Mouse (Mus musculus) left cerebral cortex, postnatal 10 days (tissue): ENCODE data around the gene Ano9. TPM values are rescaled to one million over a fixed set of nuclear protein-coding genes. Genes with fewer than 3 reads are reported as not detected.
A peak's percentile ranks its signal among the peaks of the same experiment; 100 is the strongest.

Source experiments
- DNase-seq, 2 experiments: peaks; one replicate each; pipeline ENCODE4 v3.0.0; 2021 to 2022; ENCODE audit warnings: low spot score in 2 of 2, mixed read lengths in 1 of 2; ENCODE audit errors: extremely low spot score in 1 of 2
- intact Hi-C: fragments of 180-260 bp; cut with DNase I; formaldehyde crosslinking; loops from one replicate; pipeline ENCODE4 v1.15.1; 2025
- total RNA-seq, 2 experiments: library from RNA; stranded (reverse); gene quantifications; 2 replicates each; pipeline ENCODE4 v1.2.3; 2021

Gene Ano9
- total RNA-seq, 2 experiments from 2014 or later, result not detected

DNA sequence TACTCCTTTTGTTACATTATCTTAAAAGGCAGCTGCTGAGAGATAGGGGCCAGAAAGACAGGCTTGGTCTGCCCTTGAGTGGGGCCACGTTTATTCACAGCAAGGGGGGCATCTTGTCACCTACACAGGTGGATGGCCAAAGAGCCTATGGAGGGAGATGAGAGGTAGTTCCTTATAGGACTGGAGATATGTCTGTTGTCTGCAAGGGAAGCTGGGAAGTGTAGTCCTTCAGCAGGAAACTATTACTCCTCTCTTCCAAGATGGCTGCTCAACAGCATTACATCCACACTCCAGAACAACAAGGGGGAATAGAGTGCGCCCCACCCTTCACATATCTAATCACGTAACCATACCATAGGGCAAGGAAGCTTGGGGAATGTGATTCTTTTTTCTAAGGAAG lies 1.9 kb upstream of the Ano9 start:
- intact Hi-C loops, result no loop called here
- DNase-seq, result no peak

GRCm38 (mm10) chr7:141115874-141116273 lies 1.7 kb downstream of the Ano9 start:
- no peak for DNase-seq
- intact Hi-C loops, result no loop called here

DNA sequence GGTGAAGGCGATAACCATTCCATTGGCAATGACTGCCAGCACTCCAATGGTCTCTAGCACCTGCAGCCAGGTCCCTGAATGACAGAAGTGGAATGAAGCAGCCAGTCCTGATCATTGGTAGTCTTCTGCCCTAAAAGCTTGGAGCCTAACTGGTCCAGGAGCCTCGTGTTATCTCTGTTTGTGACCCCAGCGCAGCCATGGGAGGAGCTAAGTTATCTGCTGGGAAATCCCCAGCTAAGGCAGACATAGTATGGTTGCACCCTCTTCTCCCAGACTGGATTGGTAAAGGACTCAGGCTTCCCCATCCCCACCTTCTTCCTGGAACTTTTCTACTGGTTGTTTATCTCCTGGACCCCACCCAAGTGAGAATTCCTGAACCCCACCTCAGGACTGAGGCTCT lies 14.4 kb downstream of the Ano9 start:
- DNase-seq, result no peak
- intact Hi-C loops, result no loop called here

DNA sequence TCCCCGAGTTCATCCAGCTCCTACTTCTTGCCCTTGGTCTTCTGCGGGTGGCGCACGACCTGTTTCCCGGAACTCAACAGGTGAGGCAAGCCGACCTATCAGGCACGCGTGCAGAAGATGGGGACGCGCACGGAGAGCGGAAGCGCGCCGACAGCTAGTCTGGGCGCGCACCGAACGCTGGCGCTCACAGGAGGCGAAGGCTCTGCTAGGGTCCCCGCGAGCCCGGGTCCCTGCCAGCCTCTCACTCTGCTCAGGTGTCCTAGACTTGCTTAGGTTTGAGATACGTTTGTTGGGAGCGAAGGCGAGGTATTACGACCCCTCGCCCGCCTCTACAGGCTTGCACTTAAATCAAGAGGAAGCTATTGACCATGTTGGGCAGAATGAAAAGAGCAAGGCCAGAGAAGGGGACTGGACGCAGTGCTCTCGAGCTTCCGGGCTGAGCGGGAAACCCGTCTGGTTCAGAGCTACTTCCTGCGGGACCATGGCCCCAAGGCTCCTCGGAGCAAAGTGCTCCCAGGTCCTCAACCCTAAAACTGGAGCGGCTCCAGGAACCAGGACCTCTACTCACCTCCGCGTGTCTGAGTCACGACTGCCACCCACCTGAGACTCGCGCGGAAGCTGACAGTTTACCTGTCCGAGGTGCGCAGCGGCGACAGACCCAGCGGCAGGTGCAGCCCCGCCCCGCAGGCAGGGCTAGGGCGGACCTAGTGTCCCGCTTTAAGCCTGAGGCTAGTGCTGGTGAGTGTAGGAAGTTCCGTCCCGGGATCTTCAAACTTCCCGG lies 17.5 kb downstream of the Ano9 start, which contains the start of gene Sigirr:
Sigirr (minus strand) TSS at position 662 of the 781 bp plus-strand sequence.
- intact Hi-C loops, result no loop called here
- peak in 1 of 2 experiments; percentile 57 for DNase-seq

GRCm38 (mm10) chr7:141097177-141097576 lies 20.4 kb downstream of the Ano9 start:
- intact Hi-C loops, result no loop called here

DNA sequence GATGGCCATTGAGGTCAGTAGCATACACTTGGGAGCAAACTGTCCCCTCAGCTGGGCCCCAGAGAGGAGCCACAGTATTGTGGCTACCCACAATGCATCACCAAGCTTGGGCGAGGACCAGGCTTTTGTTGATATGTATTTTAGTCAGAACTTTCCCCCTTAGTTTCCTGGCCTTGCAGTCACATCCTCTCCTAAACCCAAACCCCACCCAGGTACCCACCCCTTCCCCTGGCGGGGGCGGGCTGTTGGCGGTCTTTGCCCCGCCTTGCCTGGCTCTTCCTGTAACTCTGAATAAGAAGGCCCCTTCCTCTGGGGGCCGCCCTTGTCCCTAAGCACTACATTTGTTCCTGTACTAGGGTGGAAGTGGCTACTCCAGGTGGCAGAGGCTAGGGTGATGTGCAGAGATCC lies 21.0 kb downstream of the Ano9 start:
- DNase-seq, result peak in 1 of 2 experiments; percentile 83
- intact Hi-C loops, result no loop called here

More at GRCm38 (mm10) chr7:141097177-141097576, 20.4 kb downstream of the Ano9 start:
- no peak for DNase-seq

DNA sequence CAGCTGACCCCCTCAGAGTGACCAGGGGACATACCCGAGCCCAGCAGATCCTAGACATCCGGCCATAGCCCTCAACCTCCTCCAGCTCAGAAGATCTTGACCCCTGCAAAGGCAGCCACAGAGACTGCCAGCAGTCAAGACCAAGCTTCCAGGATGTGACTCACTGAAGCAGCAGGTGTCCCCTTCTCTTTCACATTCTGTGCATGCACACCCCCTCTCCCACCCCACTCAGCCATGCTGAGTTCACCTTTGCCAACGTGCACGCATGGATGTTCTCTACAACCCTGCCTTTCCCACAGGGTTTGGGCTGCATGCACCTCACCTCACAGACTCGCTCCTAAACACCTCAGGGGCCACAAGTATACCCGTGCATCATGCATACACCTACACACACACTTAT lies 21.6 kb downstream of the Ano9 start:
- no peak for DNase-seq
- intact Hi-C loops, result no loop called here

- intact Hi-C loops, result no loop called here
- no peak for DNase-seq
Measured at GRCm38 (mm10) chr7:141094487-141095205, 23.0 kb downstream of the Ano9 start.

- DNase-seq, result no peak
- intact Hi-C loops, result no loop called here
Measured at GRCm38 (mm10) chr7:141093950-141094349, 23.7 kb downstream of the Ano9 start.

GRCm38 (mm10) chr7:141092051-141092735 lies 25.4 kb downstream of the Ano9 start:
- intact Hi-C loops, result no loop called here
- DNase-seq, result peak in 1 of 2 experiments; percentile 89

GRCm38 (mm10) chr7:141090228-141090627 lies 27.4 kb downstream of the Ano9 start:
- DNase-seq, result no peak
- intact Hi-C loops, result no loop called here

- intact Hi-C loops, result no loop called here
- no peak for DNase-seq
Measured at GRCm38 (mm10) chr7:141088473-141088872, 29.1 kb downstream of the Ano9 start.

DNA sequence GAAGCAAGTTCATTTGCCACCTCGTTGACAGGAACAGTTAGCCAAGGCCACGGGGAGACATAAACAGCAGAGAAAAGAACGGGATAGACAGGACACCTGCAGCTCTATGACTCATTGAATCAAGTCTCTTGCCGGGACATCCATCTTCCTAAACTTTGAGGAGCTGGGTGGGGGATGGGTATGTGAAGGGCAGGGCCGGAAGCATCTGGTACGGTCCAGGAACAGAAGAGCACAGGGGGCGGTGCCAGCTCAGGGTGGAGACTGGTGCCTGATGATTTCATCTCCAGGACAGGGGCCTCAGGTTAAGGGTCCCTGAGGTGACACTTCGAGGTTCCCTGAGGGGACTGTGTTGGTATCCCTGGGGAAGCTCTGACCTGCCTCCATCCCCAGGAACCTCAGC lies 29.7 kb downstream of the Ano9 start:
- intact Hi-C loops, result no loop called here

DNA sequence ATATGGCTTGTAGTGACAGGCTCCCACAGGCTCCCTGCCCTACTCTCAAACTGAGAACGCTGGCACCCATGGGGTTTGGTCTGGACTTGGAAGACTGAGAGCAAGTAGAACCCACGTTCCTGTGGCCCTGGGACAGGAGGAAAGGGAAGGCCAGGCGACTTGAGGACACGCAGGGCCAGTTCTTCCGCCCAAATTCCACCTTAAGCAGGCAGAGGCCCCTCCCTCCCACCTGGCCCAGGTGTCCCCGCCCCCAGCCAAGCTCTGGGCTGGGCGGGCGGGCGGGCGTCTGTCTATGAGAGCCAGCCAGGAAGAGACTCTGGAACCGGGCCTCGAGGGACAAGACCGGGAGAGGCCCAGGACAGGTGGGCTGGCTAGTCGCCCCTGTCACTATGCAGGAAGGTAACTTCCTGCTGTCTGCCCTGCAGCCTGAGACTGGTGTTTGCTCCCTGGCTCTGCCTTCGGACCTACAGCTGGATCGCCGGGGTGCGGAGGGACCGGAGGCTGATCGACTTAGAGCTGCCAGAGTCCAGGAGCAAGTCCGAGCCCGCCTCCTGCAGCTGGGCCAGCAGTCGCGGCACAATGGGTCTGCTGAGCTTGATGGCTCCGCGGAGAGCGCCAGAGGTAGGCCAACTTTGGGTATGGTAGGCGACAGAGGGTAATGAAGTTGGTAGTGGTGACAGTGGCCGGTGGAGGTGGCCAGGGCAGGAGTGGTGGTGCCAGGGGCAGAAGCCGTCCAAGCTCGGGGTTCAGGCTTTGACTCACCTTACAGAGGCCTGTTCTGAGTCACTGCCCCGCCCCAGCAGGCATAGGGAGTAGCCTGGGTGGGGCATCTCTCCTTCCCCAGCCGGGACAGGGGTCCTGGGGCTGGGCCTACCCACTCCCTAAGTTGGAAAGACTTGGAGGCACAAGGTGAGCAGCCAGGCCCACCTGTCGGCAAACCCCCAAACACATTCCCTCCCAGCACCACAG lies 37.8 kb downstream of the Ano9 start:
- intact Hi-C loops, result loop anchor here (5.0 kb wide), 1 partner anchor 33 kb away; no protein-coding TSS in a partner anchor
- DNase-seq, result no peak

More for the DNA sequence above, 29.7 kb downstream of the Ano9 start:
- DNase-seq, result no peak

GRCm38 (mm10) chr7:141078876-141079275 lies 38.7 kb downstream of the Ano9 start:
- no peak for DNase-seq
- intact Hi-C loops, result loop anchor here (5.0 kb wide), 1 partner anchor 33 kb away; no protein-coding TSS in a partner anchor

DNA sequence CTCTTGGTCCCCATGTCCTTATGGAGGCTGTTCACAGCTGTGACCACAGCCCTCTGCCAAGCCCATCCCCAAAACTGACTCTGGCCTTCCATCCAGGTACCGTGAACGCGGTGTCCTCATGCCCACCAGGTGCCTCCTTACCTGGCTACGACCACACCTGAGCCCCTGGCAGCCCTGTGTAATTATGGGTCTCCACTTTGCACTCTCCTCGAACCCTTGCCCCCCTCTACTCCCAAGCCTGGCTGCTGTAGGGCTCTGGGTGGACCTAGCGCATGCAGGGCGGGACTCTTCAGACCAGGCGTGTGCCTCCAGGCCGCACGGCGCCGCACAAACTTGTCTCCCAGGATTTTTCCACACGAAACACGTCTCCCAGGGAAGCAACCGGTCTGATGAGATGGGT lies 39.8 kb downstream of the Ano9 start, which contains the start of gene Pkp3:
Pkp3 (plus strand) TSS at position 378 of the 400 bp plus-strand sequence.
- intact Hi-C loops, result loop anchor here (5.0 kb wide), 1 partner anchor 34 kb away; no protein-coding TSS in a partner anchor
- no peak for DNase-seq

DNA sequence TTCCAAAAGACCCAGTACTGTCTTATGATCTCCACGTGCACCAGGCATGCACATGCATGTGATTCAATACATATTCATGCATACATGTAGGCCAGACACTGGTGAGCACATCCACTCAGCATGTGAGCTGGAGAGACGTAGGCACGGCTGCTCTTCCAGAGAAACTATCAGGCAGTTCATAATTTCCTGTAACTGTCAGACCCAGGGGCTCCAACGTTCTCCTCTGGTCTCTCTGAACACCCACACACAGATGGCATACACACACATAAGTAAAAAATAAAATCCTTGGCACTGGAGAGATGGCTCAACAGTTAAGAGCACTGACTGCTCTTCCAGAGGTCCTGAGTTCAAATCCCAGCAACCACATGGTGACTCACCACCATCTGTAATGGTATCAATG lies 43.8 kb downstream of the Ano9 start:
- intact Hi-C loops, result no loop called here
- DNase-seq, result no peak
